ENCODE assay signal across 10 mouse cellular contexts in genomic region chr9:65752632-65753031, GRCm38 (mm10).
DNase-seq lines count a peak whose midpoint lies in the region; ATAC-seq and TF ChIP-seq lines count a peak whose summit lies in the region.
"Had no signal": no experiment of that assay in that cellular context is flagged by ENCODE, and none has a peak within 500 bp of the region (broad histone marks: within the 10 kb centered on the region; RNA-seq: fewer than 3 reads in every experiment).

No protein-coding gene starts in this region.

- no peak overlapping the region for H3K27ac ChIP-seq in liver, embryonic 12.5 days
- H3K27ac ChIP-seq: embryonic facial prominence, embryonic 15.5 days had no signal

- H3K27me3 ChIP-seq in liver, embryonic 12.5 days (replicated peaks) = no peaks in the 10 kb centered on the region
- no peaks in the 10 kb centered on the region for H3K27me3 ChIP-seq in G1E (ENCODE audit: insufficient read depth, low read length)
- H3K27me3 ChIP-seq: embryonic facial prominence, embryonic 15.5 days had no signal

- H3K4me2 ChIP-seq in liver, embryonic 12.5 days = no peak overlapping the region
- H3K4me2 ChIP-seq: embryonic facial prominence, embryonic 15.5 days had no signal

- peaks cover 4% of the 10 kb centered on the region; the same call in 1 of the 2 replicates for H3K36me3 ChIP-seq in liver, embryonic 12.5 days
- H3K36me3 ChIP-seq in G1E (replicated peaks) = peaks cover 32% of the 10 kb centered on the region
- H3K36me3 ChIP-seq: embryonic facial prominence, embryonic 15.5 days had no signal

- H3K9ac ChIP-seq in liver, embryonic 12.5 days = no peak overlapping the region
- H3K9ac ChIP-seq: embryonic facial prominence, embryonic 15.5 days had no signal

- WGBS in liver, embryonic 12.5 days (ENCODE audit: insufficient replicate concordance) = 84% methylated on average over 3 of the region's 3 CpGs

- H3K4me1 ChIP-seq in liver, embryonic 12.5 days = peaks cover 2% of the 10 kb centered on the region
- peaks cover 4% of the 10 kb centered on the region; the same call in 1 of the 2 replicates for H3K4me1 ChIP-seq in G1E (ENCODE audit: insufficient read depth, low read depth, low read length)

- no peak for ATAC-seq in liver, embryonic 12.5 days
- ATAC-seq in G1E (ENCODE audit: extremely low read depth, insufficient number of reproducible peaks, low FRiP score, poor library complexity, severe bottlenecking) = no peak

- peaks cover 5% of the 10 kb centered on the region; the same call in 1 of the 2 replicates for H3K9me3 ChIP-seq in liver, embryonic 12.5 days (replicated peaks)
- no peaks in the 10 kb centered on the region for H3K9me3 ChIP-seq in G1E (replicated peaks)
- H3K9me3 ChIP-seq: embryonic facial prominence, embryonic 15.5 days had no signal

- intact Hi-C loops in left cerebral cortex, postnatal 36 days (cut with DNase I) = no loop called here

- TF ChIP-seq CTCF in G1E (IDR thresholded peaks at IDR 0.05; ENCODE audit: low read depth, low read length) = 0 out of 2 replicates have a peak, but pooled peaks have one; percentile 15

- DNase-seq in liver (peak; percentile 53), G1E (ENCODE audit: low spot score) (no peak)
- peak; percentile 12 for DNase-seq in c-Kit-negative CD71-positive TER-119-positive erythroid progenitor cells, embryonic 14.5 days (ENCODE audit: low read depth, low spot score)
- peak; percentile 29 for DNase-seq in thymus, postnatal 14 days
- DNase-seq in frontal cortex, adult 2 months (ENCODE audit: extremely low spot score in 1 of 2, low spot score in 1 of 2) = no peak
- DNase-seq in left cerebral cortex, postnatal 36 days (ENCODE audit: low spot score in 2 of 2) = no peak
- DNase-seq: cerebellum, adult 9-10 months; right cerebral cortex, adult 18-20 months had no signal

- H3K4me3 ChIP-seq in liver, embryonic 12.5 days = no peak overlapping the region
- no peak overlapping the region for H3K4me3 ChIP-seq in G1E (ENCODE audit: low read depth, low read length)
- H3K4me3 ChIP-seq: embryonic facial prominence, embryonic 15.5 days had no signal

Comparison
In these comparisons a context has a peak if more than half of its experiments do, and no peak if none do; other contexts are left out.
1. DNase-seq: peak in liver (single experiment), c-Kit-negative CD71-positive TER-119-positive erythroid progenitor cells, embryonic 14.5 days (single experiment) and thymus, postnatal 14 days (single experiment); none in G1E (single experiment), frontal cortex, adult 2 months (0 of 2) and left cerebral cortex, postnatal 36 days (0 of 2).